Mouse (Mus musculus): Measurements from ENCODE around the gene Elmo3. TPM values are rescaled to one million over a fixed set of nuclear protein-coding genes. Genes with fewer than 3 reads are reported as not detected.

Gene Elmo3
- polyA plus RNA-seq, 1 experiment from 2014 or later, result 23.0 TPM

GRCm38 (mm10) chr8:105309142-105309847 lies 3.9 kb downstream of the Elmo3 start:
- WGBS, result 86% methylated on average over 15 of the region's 15 CpGs
- no peaks in the 10 kb centered on the region for H3K9me3 ChIP-seq (ENCODE audit: low read length)
- no peak for TF ChIP-seq CTCF (IDR thresholded peaks at IDR 0.05)
- TF ChIP-seq EP300 (IDR thresholded peaks at IDR 0.05), result no peak
- H3K4me3 ChIP-seq (ENCODE audit: low read depth, low read length), result no peak overlapping the region
- peaks cover 30% of the 10 kb centered on the region for H3K36me3 ChIP-seq (ENCODE audit: insufficient read depth, low read length)
- no peaks in the 10 kb centered on the region for H3K27me3 ChIP-seq (replicated peaks; ENCODE audit: insufficient read depth, low read length)
- H3K4me2 ChIP-seq (replicated peaks; ENCODE audit: low read depth, low read length), result no peak overlapping the region
- H3K27ac ChIP-seq (ENCODE audit: low read length), result no peak overlapping the region
- DNase-seq (ENCODE audit: low spot score), result no peak
- ATAC-seq, result no peak
- peaks cover 7% of the 10 kb centered on the region; the same call in 1 of the 2 replicates for H3K4me1 ChIP-seq (ENCODE audit: insufficient read depth, low read depth, low read length)
- no peak overlapping the region for H3K9ac ChIP-seq (replicated peaks; ENCODE audit: low read depth)

GRCm38 (mm10) chr8:105310118-105310517 lies 4.7 kb downstream of the Elmo3 start:
- Histone ChIP-seq H3K4me3 (ENCODE audit: low read depth, low read length) (no peak overlapping the region), H3K27ac (ENCODE audit: low read length) (no peak overlapping the region), H3K27me3 (replicated peaks; ENCODE audit: insufficient read depth, low read length) (no peaks in the 10 kb centered on the region), H3K36me3 (ENCODE audit: insufficient read depth, low read length) (peaks cover 30% of the 10 kb centered on the region), H3K4me2 (replicated peaks; ENCODE audit: low read depth, low read length) (no peak overlapping the region), H3K9ac (replicated peaks; ENCODE audit: low read depth) (no peak overlapping the region), H3K9me3 (ENCODE audit: low read length) (no peaks in the 10 kb centered on the region), H3K4me1 (ENCODE audit: insufficient read depth, low read depth, low read length) (no peaks in the 10 kb centered on the region; the same call in 1 of the 2 replicates)
- 86% methylated on average over 8 of the region's 8 CpGs for whole genome bisulfite sequencing
- TF ChIP-seq CTCF (IDR thresholded peaks at IDR 0.05) (no peak), EP300 (IDR thresholded peaks at IDR 0.05) (no peak)
- DNase-seq (ENCODE audit: low spot score) (no peak), ATAC-seq (no peak)

- H3K9ac ChIP-seq (replicated peaks; ENCODE audit: low read depth), result no peak overlapping the region
- ATAC-seq (no peak), DNase-seq (ENCODE audit: low spot score) (no peak)
- H3K36me3 ChIP-seq (ENCODE audit: insufficient read depth, low read length), result peaks cover 30% of the 10 kb centered on the region
- no peak for TF ChIP-seq EP300 (IDR thresholded peaks at IDR 0.05)
- no peak; the same call in 1 of the 2 replicates for TF ChIP-seq CTCF (IDR thresholded peaks at IDR 0.05)
- H3K27me3 ChIP-seq (replicated peaks; ENCODE audit: insufficient read depth, low read length), result no peaks in the 10 kb centered on the region
- no peak overlapping the region for H3K27ac ChIP-seq (ENCODE audit: low read length)
- H3K4me3 ChIP-seq (ENCODE audit: low read depth, low read length), result no peak overlapping the region
- WGBS, result 80% methylated on average over 1 of the region's 1 CpGs
- no peak overlapping the region for H3K4me2 ChIP-seq (replicated peaks; ENCODE audit: low read depth, low read length)
- no peaks in the 10 kb centered on the region for H3K4me1 ChIP-seq (ENCODE audit: insufficient read depth, low read depth, low read length)
- no peaks in the 10 kb centered on the region for H3K9me3 ChIP-seq (ENCODE audit: low read length)
Measured at GRCm38 (mm10) chr8:105311718-105312117, 6.3 kb downstream of the Elmo3 start.

GRCm38 (mm10) chr8:105312891-105313481 lies 7.6 kb downstream of the Elmo3 start:
- TF ChIP-seq CTCF (IDR thresholded peaks at IDR 0.05), result no peak
- no peak for TF ChIP-seq EP300 (IDR thresholded peaks at IDR 0.05)
- no peaks in the 10 kb centered on the region for H3K4me1 ChIP-seq (ENCODE audit: insufficient read depth, low read depth, low read length)
- no peaks in the 10 kb centered on the region for H3K27me3 ChIP-seq (replicated peaks; ENCODE audit: insufficient read depth, low read length)
- no peak overlapping the region for H3K4me2 ChIP-seq (replicated peaks; ENCODE audit: low read depth, low read length)
- H3K9me3 ChIP-seq (ENCODE audit: low read length), result no peaks in the 10 kb centered on the region
- H3K36me3 ChIP-seq (ENCODE audit: insufficient read depth, low read length), result peaks cover 24% of the 10 kb centered on the region
- no peak overlapping the region for H3K27ac ChIP-seq (ENCODE audit: low read length)
- H3K9ac ChIP-seq (replicated peaks; ENCODE audit: low read depth), result no peak overlapping the region
- 85% methylated on average over 8 of the region's 8 CpGs for WGBS
- DNase-seq (ENCODE audit: low spot score), result no peak
- H3K4me3 ChIP-seq (ENCODE audit: low read depth, low read length), result no peak overlapping the region
- no peak for ATAC-seq

- DNase-seq (ENCODE audit: low spot score), result no peak
- Histone ChIP-seq H3K4me2 (replicated peaks; ENCODE audit: low read depth, low read length) (no peak overlapping the region), H3K4me1 (ENCODE audit: insufficient read depth, low read depth, low read length) (no peaks in the 10 kb centered on the region; the same call in 1 of the 2 replicates), H3K27me3 (replicated peaks; ENCODE audit: insufficient read depth, low read length) (no peaks in the 10 kb centered on the region), H3K27ac (ENCODE audit: low read length) (no peak overlapping the region), H3K4me3 (ENCODE audit: low read depth, low read length) (no peak overlapping the region), H3K9me3 (ENCODE audit: low read length) (no peaks in the 10 kb centered on the region), H3K36me3 (ENCODE audit: insufficient read depth, low read length) (peaks cover 15% of the 10 kb centered on the region), H3K9ac (replicated peaks; ENCODE audit: low read depth) (no peak overlapping the region)
- no peak for ATAC-seq
- 82% methylated on average over 9 of the region's 9 CpGs for WGBS
- TF ChIP-seq CTCF (IDR thresholded peaks at IDR 0.05) (no peak), EP300 (IDR thresholded peaks at IDR 0.05) (no peak)
Measured at GRCm38 (mm10) chr8:105313622-105314402, 8.4 kb downstream of the Elmo3 start.
